Mouse (Mus musculus) heart, embryonic 11.5 days (tissue): Measurements from ENCODE around the gene Rab31. TPM values are rescaled to one million over a fixed set of nuclear protein-coding genes. Genes with fewer than 3 reads are reported as not detected.

ENCODE experiments used
- ATAC-seq: fragments of 200-750 bp; cut with Nextera tagmentation; replicated peaks from 2 replicates; pipeline ENCODE4 v1.8.0; 2017; ENCODE audit warnings: moderate library complexity; ENCODE audit not compliant: insufficient number of reproducible peaks, low FRiP score, low TSS enrichment
- H3K27ac ChIP-seq: fragments of 300-500 bp; sonication (generic); 2 replicates; pipeline ENCODE4 v1.5.1; 2014; ENCODE audit warnings: mild to moderate bottlenecking, low read depth, low read length
- H3K27me3 ChIP-seq: fragments of 300-500 bp; sonication (generic); 2 replicates; pipeline ENCODE4 v1.6.1; 2014; ENCODE audit warnings: mild to moderate bottlenecking, low read length, mixed read lengths; ENCODE audit not compliant: control insufficient read depth, insufficient read depth
- H3K36me3 ChIP-seq: fragments of 300-500 bp; sonication (generic); 2 replicates; pipeline ENCODE4 v1.6.1; 2014; ENCODE audit warnings: mild to moderate bottlenecking, low read length, moderate library complexity, mixed read lengths; ENCODE audit not compliant: control insufficient read depth, insufficient read depth
- H3K4me1 ChIP-seq: fragments of 300-500 bp; sonication (generic); 2 replicates; pipeline ENCODE4 v1.6.1; 2014; ENCODE audit warnings: low read length; ENCODE audit not compliant: control insufficient read depth, insufficient read depth
- H3K4me2 ChIP-seq: fragments of 300-500 bp; sonication (generic); 2 replicates; pipeline ENCODE4 v1.6.1; 2014; ENCODE audit warnings: mild to moderate bottlenecking, moderate library complexity
- H3K4me3 ChIP-seq: fragments of 300-500 bp; sonication (generic); 2 replicates; pipeline ENCODE4 v1.5.1; 2014; ENCODE audit warnings: low read depth, low read length
- H3K9ac ChIP-seq: fragments of 300-500 bp; sonication (generic); 2 replicates; pipeline ENCODE4 v1.6.1; 2014; ENCODE audit warnings: mild to moderate bottlenecking, low read depth, low read length, moderate library complexity
- H3K9me3 ChIP-seq: fragments of 300-500 bp; sonication (generic); replicated peaks from 2 replicates; pipeline ENCODE4 v1.6.1; 2016; ENCODE audit warnings: low read length; ENCODE audit not compliant: control insufficient read depth
- WGBS: fragments of 180-500 bp; shearing (Covaris S2); extraction: QIAGEN DNeasy Blood & Tissue Kit; methylation state at CpG from one replicate; pipeline ENCODE4 v1.1.7; 2014; ENCODE audit not compliant: insufficient replicate concordance; 5-methylcytosine and 5-hydroxymethylcytosine counted together
- polyA plus RNA-seq: library from polyadenylated mRNA; unstranded; fragments of >200 nt; fragmentation: Nextera tagmentation; extraction: Ambion mirVana; gene quantifications from 2 replicates; pipeline ENCODE4 v1.2.1, GENCODE M21; 2014

Gene Rab31
- polyA plus RNA-seq, 1 experiment from 2014 or later, result 33.2 TPM

DNA sequence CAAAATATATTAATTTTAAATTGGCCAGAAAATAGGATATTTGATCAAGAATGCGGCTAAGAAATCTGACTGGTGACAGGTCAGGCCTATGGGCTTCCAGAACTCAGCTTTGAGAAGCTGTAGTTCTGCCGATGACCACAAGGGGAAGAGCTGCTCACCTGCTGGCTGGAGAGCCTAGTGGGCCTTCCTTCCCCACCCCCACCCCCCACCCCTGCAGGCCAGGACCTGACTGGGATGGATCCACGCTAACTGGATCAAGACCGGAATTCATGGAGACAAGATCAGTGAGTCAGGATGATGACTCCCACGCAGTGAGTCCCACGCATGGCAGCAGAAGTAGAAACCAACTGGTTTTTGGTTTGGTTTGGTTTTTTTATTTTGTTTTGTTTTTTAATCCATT lies 46.3 kb downstream of the Rab31 start:
- Histone ChIP-seq H3K27me3 (no peaks in the 10 kb centered on the region), H3K9me3 (no peaks in the 10 kb centered on the region), H3K4me3 (no peak overlapping the region), H3K9ac (no peak overlapping the region), H3K4me2 (no peak overlapping the region), H3K36me3 (no peaks in the 10 kb centered on the region), H3K4me1 (no peaks in the 10 kb centered on the region), H3K27ac (no peak overlapping the region)
- ATAC-seq, result no peak
- 74% methylated on average over 6 of the region's 6 CpGs for WGBS

DNA sequence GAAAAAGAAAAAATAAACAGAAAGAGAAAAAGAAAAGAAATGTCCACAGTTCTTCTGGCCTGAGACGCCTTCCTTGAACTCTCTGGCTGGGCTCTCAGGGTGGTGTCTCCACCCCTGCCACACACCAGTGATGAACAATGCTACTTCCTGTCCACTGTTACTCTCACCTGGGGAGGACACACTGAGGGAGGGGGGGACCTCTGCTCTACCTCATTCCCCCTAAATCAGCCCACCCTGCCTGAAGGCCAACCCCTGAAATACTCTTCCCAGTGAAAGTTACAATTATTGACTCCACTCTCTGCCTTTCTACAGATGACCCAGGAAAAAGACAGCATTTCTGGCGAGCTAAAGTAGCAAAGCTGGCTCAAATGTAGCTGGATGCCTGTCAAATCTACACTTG lies 46.7 kb downstream of the Rab31 start:
- H3K9ac ChIP-seq, result no peak overlapping the region
- no peak overlapping the region for H3K27ac ChIP-seq
- H3K9me3 ChIP-seq, result no peaks in the 10 kb centered on the region
- H3K4me3 ChIP-seq, result no peak overlapping the region
- no peaks in the 10 kb centered on the region for H3K4me1 ChIP-seq
- WGBS, result 80% methylated on average over 2 of the region's 2 CpGs
- no peaks in the 10 kb centered on the region for H3K27me3 ChIP-seq
- no peak for ATAC-seq
- H3K4me2 ChIP-seq, result no peak overlapping the region
- H3K36me3 ChIP-seq, result no peaks in the 10 kb centered on the region

- no peak for ATAC-seq
These were observed 47.2 kb downstream of the Rab31 start for GRCm38 (mm10) chr17:65725381-65725780.

GRCm38 (mm10) chr17:65724254-65724653 lies 48.3 kb downstream of the Rab31 start:
- no peak for ATAC-seq
- H3K27me3 ChIP-seq, result no peaks in the 10 kb centered on the region
- no peaks in the 10 kb centered on the region for H3K9me3 ChIP-seq
- no peak overlapping the region for H3K4me3 ChIP-seq
- 74% methylated on average over 11 of the region's 11 CpGs for WGBS
- no peaks in the 10 kb centered on the region for H3K4me1 ChIP-seq
- no peak overlapping the region for H3K4me2 ChIP-seq
- H3K36me3 ChIP-seq, result peaks cover 3% of the 10 kb centered on the region; the same call in 1 of the 2 replicates
- no peak overlapping the region for H3K9ac ChIP-seq
- H3K27ac ChIP-seq, result no peak overlapping the region

More at GRCm38 (mm10) chr17:65725381-65725780, 47.2 kb downstream of the Rab31 start:
- 77% methylated on average over 8 of the region's 8 CpGs for WGBS
- Histone ChIP-seq H3K27me3 (no peaks in the 10 kb centered on the region), H3K4me2 (no peak overlapping the region), H3K4me1 (no peaks in the 10 kb centered on the region), H3K27ac (no peak overlapping the region), H3K4me3 (no peak overlapping the region), H3K9me3 (no peaks in the 10 kb centered on the region), H3K9ac (no peak overlapping the region), H3K36me3 (no peaks in the 10 kb centered on the region; the same call in 1 of the 2 replicates)

DNA sequence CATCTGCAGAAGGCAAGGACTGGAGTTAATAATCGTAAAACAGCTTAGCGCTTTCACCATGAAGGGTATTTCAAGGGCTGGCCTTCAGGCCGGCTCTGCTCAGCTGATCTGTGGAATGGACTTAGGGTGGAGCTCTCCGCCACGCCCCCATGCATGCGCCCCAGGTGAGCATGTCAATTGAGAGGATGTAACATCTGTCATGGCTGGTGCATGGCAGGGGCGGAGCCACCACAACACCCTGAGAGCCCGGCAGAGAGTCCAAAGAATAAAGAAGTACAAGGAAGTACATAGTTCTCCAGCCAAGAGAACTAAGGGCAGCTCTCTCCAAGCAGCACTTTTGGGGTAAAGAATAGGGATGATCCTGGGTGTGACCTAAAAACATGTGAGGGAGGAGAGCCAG lies 48.9 kb downstream of the Rab31 start:
- Histone ChIP-seq H3K4me2 (no peak overlapping the region), H3K27me3 (no peaks in the 10 kb centered on the region), H3K9ac (no peak overlapping the region), H3K9me3 (no peaks in the 10 kb centered on the region), H3K27ac (no peak overlapping the region), H3K36me3 (peaks cover 3% of the 10 kb centered on the region; the same call in 1 of the 2 replicates), H3K4me1 (no peaks in the 10 kb centered on the region), H3K4me3 (no peak overlapping the region)
- 82% methylated on average over 8 of the region's 8 CpGs for WGBS
- ATAC-seq, result no peak

- Histone ChIP-seq H3K4me2 (no peak overlapping the region), H3K36me3 (peaks cover 3% of the 10 kb centered on the region; the same call in 1 of the 2 replicates), H3K4me1 (no peaks in the 10 kb centered on the region), H3K27ac (no peak overlapping the region), H3K4me3 (no peak overlapping the region), H3K27me3 (no peaks in the 10 kb centered on the region), H3K9me3 (no peaks in the 10 kb centered on the region), H3K9ac (no peak overlapping the region)
- no peak for ATAC-seq
These were observed 51.2 kb downstream of the Rab31 start for GRCm38 (mm10) chr17:65721330-65721729.

DNA sequence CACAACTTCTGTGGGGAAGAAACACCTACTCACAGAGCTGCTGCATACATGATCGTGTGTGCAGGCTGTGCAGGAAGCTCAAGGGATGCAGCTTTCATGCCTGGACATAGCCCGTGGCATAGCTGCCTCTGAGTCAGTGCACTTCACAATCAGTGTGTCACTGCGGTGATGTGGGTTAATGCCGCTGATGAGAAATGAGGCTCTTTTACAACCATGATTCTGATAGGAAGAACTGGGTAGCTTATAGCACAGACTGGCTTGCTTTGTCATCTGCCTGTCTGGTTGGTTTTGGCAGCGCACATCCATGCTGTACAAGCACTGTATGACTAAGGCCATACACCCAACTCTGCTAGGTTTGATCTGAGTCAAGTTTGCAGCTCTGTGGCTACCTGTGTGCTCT lies 52.7 kb downstream of the Rab31 start:
- peaks cover 3% of the 10 kb centered on the region; the same call in 1 of the 2 replicates for H3K36me3 ChIP-seq
- no peak overlapping the region for H3K9ac ChIP-seq
- H3K4me3 ChIP-seq, result no peak overlapping the region
- no peaks in the 10 kb centered on the region for H3K27me3 ChIP-seq
- H3K4me1 ChIP-seq, result no peaks in the 10 kb centered on the region
- no peak overlapping the region for H3K27ac ChIP-seq
- H3K9me3 ChIP-seq, result no peaks in the 10 kb centered on the region
- no peak overlapping the region for H3K4me2 ChIP-seq
- ATAC-seq, result no peak
- WGBS, result 90% methylated on average over 5 of the region's 5 CpGs

- Histone ChIP-seq H3K4me2 (no peak overlapping the region), H3K36me3 (peaks cover 3% of the 10 kb centered on the region; the same call in 1 of the 2 replicates), H3K27ac (no peak overlapping the region), H3K4me3 (no peak overlapping the region), H3K9me3 (no peaks in the 10 kb centered on the region), H3K9ac (no peak overlapping the region), H3K4me1 (no peaks in the 10 kb centered on the region), H3K27me3 (no peaks in the 10 kb centered on the region)
- ATAC-seq, result no peak
- 93% methylated on average over 2 of the region's 2 CpGs for WGBS
These were observed 54.0 kb downstream of the Rab31 start for GRCm38 (mm10) chr17:65718578-65718977.

DNA sequence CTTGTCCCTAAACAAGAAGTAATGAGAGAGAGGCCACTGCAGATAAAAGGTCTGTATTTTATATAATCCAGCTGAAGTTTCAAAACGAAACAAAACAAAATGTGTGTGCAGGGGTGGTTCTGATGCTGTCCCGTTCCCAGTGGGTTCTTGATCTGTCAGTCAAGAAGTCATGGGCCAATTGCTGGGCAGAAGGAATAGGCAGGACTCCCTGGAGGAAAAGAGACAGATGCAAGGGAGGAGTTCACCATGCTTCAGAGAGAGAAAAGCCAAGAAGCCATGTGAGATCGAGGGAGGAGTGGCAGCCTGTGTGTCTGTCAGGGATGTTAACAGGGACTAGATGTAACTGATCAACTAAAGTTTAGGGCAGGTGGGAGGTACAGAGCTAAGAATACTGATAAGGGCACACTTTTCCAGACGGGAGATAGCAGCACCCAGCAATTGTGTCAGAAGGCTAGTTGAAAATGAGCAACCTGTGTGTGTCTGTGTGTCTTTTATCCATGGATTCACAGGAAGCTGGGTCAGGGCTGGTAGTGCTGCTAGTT lies 54.8 kb downstream of the Rab31 start:
- Histone ChIP-seq H3K9ac (no peak overlapping the region), H3K4me3 (no peak overlapping the region), H3K4me1 (no peaks in the 10 kb centered on the region), H3K27me3 (no peaks in the 10 kb centered on the region), H3K9me3 (no peaks in the 10 kb centered on the region), H3K27ac (no peak overlapping the region), H3K36me3 (peaks cover 3% of the 10 kb centered on the region; the same call in 1 of the 2 replicates), H3K4me2 (no peak overlapping the region)
- WGBS, result 75% methylated on average over 4 of the region's 4 CpGs
- ATAC-seq, result no peak
